Mouse (Mus musculus) gastrocnemius, postnatal 10 days (tissue): ENCODE measurements around the gene Chml. TPM values are rescaled to one million over a fixed set of nuclear protein-coding genes. Genes with fewer than 3 reads are reported as not detected.

Experiments
- DNase-seq: peaks from one replicate; pipeline ENCODE4 v3.0.0; 2021; ENCODE audit warnings: mixed read lengths
- total RNA-seq, 2 experiments: library from RNA; stranded (reverse); gene quantifications; 2 replicates each; pipeline ENCODE4 v1.2.3; 2021

Chml gene
- total RNA-seq, 2 experiments from 2014 or later = 4.1 to 5.9 TPM

- no peak for DNase-seq
Observed at GRCm38 (mm10) chr1:175659900-175660299, 32.8 kb downstream of the Chml start.

- no peak for DNase-seq
Observed at GRCm38 (mm10) chr1:175648615-175649014, 44.1 kb downstream of the Chml start.

- no peak for DNase-seq
Observed at GRCm38 (mm10) chr1:175646952-175647351, 45.7 kb downstream of the Chml start.

- DNase-seq = no peak
Observed at GRCm38 (mm10) chr1:175643496-175644265, 49.0 kb downstream of the Chml start.

- DNase-seq = no peak
Observed at GRCm38 (mm10) chr1:175640435-175641150, 52.1 kb downstream of the Chml start.

- no peak for DNase-seq
Observed at GRCm38 (mm10) chr1:175639072-175639471, 53.6 kb downstream of the Chml start.

GRCm38 (mm10) chr1:175637677-175638076 lies 55.0 kb downstream of the Chml start:
- DNase-seq = no peak

GRCm38 (mm10) chr1:175632470-175632869 lies 60.2 kb downstream of the Chml start:
- DNase-seq = no peak

Other genes with a start within 250 kb of the Chml start
- gene Rgs7, start 200.4 kb downstream of the Chml start, total RNA-seq = under 1 TPM; 0.31 to 0.45 TPM
- under 1 TPM; 0.25 to 0.28 TPM for gene Kmo, start 72.5 kb downstream of the Chml start, total RNA-seq
- gene Fh1, start 67.3 kb downstream of the Chml start, total RNA-seq = 100 to 1,000 TPM; 218 to 258 TPM
- 10 to 100 TPM in 1 of 2 experiments, 1 to 10 TPM in 1; 8.0 to 10.2 TPM for gene Opn3, start 125 bp downstream of the Chml start, total RNA-seq
- not detected for gene Wdr64, start 5.7 kb upstream of the Chml start, total RNA-seq
- 1 to 10 TPM; 3.3 to 4.9 TPM for gene Exo1, start 187.7 kb upstream of the Chml start, total RNA-seq
- not detected for gene Gm38100, start 227.4 kb upstream of the Chml start, total RNA-seq